Mouse (Mus musculus) gastrocnemius, postnatal 14 days (tissue): ENCODE data around the gene Stard8. TPM values are rescaled to one million over a fixed set of nuclear protein-coding genes. Genes with fewer than 3 reads are reported as not detected.
"Not testable (repeated sequence)": the region's sequence is repeated elsewhere in the genome, so short reads cannot be mapped to it uniquely, and the experiment has no call there.

ENCODE experiments used
- DNase-seq: peaks from one replicate; pipeline ENCODE4 v3.0.0; 2021; ENCODE audit warnings: mixed read lengths
- intact Hi-C: fragments of 180-260 bp; cut with DNase I; formaldehyde crosslinking; loops from one replicate; pipeline ENCODE4 v1.15.1; 2025; ENCODE audit warnings: low total_unique reads
- total RNA-seq, 2 experiments: library from RNA; stranded (reverse); gene quantifications; 2 replicates each; pipeline ENCODE4 v1.2.3; 2021

Stard8 gene
- total RNA-seq, 2 experiments from 2014 or later: 25.3 TPM

DNA sequence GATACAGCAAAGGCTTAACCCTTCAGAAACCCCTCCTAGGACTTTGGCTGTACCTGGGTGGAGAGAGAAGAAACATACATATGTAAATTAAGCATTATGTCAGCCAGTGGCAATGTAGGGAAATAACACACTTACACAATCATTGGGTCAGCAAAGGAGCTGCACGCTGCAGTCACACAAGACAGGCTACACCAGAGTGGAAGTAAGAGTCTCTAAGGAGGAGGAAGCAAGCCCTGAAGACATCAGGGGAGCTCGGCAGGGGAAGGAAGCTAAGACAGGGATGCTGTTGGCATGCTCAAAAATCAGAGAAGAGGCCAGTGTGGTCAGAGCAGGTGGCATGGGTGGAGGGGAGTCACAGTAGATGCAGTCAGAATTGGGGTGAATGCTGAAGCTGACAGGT lies 89.7 kb downstream of the Stard8 start:
- DNase-seq: no peak
- intact Hi-C loops: no loop called here

DNA sequence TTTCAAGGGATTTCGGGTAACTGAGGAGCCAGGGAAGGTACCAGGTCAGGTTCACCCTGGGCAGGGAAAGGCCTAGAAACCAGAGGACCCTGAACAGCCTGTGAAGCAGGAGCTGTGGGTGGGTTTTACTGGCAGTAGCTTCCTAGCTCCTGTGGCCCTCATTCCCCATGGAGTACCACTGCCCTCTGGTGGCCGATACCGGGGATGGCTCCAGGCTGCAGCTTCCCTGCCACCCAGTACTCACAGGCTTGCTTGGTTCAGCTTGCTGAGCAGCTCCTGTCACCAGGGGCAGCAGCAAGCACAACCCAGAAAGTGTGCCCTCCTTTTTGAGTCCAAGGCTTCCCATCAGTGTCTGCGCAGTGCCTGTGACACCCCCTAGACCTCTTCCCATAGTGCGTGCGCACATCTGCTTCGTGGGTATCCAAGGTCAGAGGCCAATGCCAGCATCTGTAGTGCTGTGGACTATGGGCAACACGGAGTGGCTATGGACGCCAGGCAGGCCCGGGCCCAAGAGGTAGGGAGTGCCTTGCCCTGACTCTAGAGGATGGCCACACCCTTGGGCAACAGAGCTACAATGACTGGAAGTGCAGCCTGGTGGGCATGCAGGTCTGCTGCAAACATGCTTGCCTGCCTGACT lies 108.2 kb downstream of the Stard8 start:
- intact Hi-C loops: loop anchor here (5.0 kb wide), 1 partner anchor 124 kb away; no protein-coding TSS in a partner anchor
- DNase-seq: not testable (repeated sequence)

DNA sequence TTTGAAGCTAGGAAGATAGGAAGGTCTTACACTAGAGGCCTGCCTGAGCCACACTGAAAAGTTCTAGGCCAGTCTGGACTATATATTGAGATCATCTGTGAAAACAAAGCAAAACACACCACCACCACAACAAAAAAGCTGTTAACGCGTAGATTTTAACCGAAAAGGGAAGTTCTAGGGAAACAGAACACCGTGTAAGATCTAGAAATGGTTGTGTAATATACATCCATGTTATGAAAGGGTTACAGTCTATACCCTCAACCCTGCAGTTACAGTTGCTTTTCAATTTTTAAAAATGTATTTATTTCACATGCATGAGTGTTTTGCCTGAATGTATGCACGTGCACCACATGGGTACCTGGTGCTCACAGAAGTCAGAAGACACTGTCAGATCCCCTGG lies 116.5 kb downstream of the Stard8 start:
- intact Hi-C loops: no loop called here
- no peak for DNase-seq

Other genes with a start within 250 kb of the Stard8 start
- gene Ophn1, start 112.2 kb upstream of the Stard8 start, total RNA-seq: 1 to 10 TPM; 4.5 to 4.8 TPM
- gene Yipf6, start 66.9 kb upstream of the Stard8 start, total RNA-seq: 10 to 100 TPM; 12.6 to 15.0 TPM
- gene Efnb1, start 132.9 kb downstream of the Stard8 start, total RNA-seq: 1 to 10 TPM; 8.4 to 9.8 TPM